Mouse (Mus musculus): ENCODE data around the gene Mien1.
A peak's percentile ranks its signal among the peaks of the same experiment; 100 is the strongest.

Gene Mien1

GRCm38 (mm10) chr11:98459071-98459741 lies 20.4 kb upstream of the Mien1 start:
- peak; percentile 89 for DNase-seq

- no peak for DNase-seq
Observed at GRCm38 (mm10) chr11:98458121-98458990, 19.6 kb upstream of the Mien1 start.

- peak; percentile 99 for DNase-seq
Observed at GRCm38 (mm10) chr11:98457367-98458120, 18.8 kb upstream of the Mien1 start.

GRCm38 (mm10) chr11:98456945-98457344 lies 18.2 kb upstream of the Mien1 start:
- DNase-seq: no peak

GRCm38 (mm10) chr11:98456545-98456944 lies 17.8 kb upstream of the Mien1 start:
- DNase-seq: no peak

- peak; percentile 59 for DNase-seq
Observed at GRCm38 (mm10) chr11:98455484-98455883, 16.7 kb upstream of the Mien1 start.

GRCm38 (mm10) chr11:98449921-98450771 lies 11.4 kb upstream of the Mien1 start:
- DNase-seq: no peak

GRCm38 (mm10) chr11:98449419-98449818 lies 10.6 kb upstream of the Mien1 start:
- DNase-seq: no peak

- no peak for DNase-seq
Observed at GRCm38 (mm10) chr11:98448191-98448790, 9.5 kb upstream of the Mien1 start.

GRCm38 (mm10) chr11:98447475-98447834 lies 8.7 kb upstream of the Mien1 start:
- DNase-seq: no peak

GRCm38 (mm10) chr11:98446562-98447474 lies 8.0 kb upstream of the Mien1 start:
- peak; percentile 27 for DNase-seq

GRCm38 (mm10) chr11:98446213-98446561 lies 7.4 kb upstream of the Mien1 start, which contains the start of gene Grb7:
Gene Grb7, plus strand, starts transcription at chr11:98446394.
- DNase-seq: peak; percentile 25

GRCm38 (mm10) chr11:98445679-98446078 lies 6.9 kb upstream of the Mien1 start:
- DNase-seq: no peak

- DNase-seq: no peak
Observed at GRCm38 (mm10) chr11:98445238-98445637, 6.4 kb upstream of the Mien1 start.

- DNase-seq: no peak
Observed at GRCm38 (mm10) chr11:98443688-98444087, 4.9 kb upstream of the Mien1 start.

- DNase-seq: no peak
Observed at GRCm38 (mm10) chr11:98437441-98437840, 1.4 kb downstream of the Mien1 start.

- no peak for DNase-seq
Observed at GRCm38 (mm10) chr11:98435723-98436122, 3.1 kb downstream of the Mien1 start.

GRCm38 (mm10) chr11:98431743-98432502 lies 6.9 kb downstream of the Mien1 start:
- DNase-seq: no peak

GRCm38 (mm10) chr11:98428436-98428835 lies 10.4 kb downstream of the Mien1 start:
- no peak for DNase-seq

- no peak for DNase-seq
Observed at GRCm38 (mm10) chr11:98426592-98426991, 12.2 kb downstream of the Mien1 start.
